Mouse (Mus musculus) kidney, adult 10 weeks (tissue): ENCODE data around the gene Sap25. TPM values are rescaled to one million over a fixed set of nuclear protein-coding genes. Genes with fewer than 3 reads are reported as not detected.

Experiments used
- polyA plus RNA-seq: library from polyadenylated mRNA; stranded (reverse); fragments of 350-450 nt; fragmentation: Illumina TruSeq; extraction: RNeasy Lipid Tissue Mini Kit (QIAGEN cat#74804); gene quantifications from one replicate; pipeline ENCODE4 v1.2.3, GENCODE M21; 2014; ENCODE audit warnings: low read depth, low replicate concordance

Gene Sap25
- not detected for polyA plus RNA-seq

DNA sequence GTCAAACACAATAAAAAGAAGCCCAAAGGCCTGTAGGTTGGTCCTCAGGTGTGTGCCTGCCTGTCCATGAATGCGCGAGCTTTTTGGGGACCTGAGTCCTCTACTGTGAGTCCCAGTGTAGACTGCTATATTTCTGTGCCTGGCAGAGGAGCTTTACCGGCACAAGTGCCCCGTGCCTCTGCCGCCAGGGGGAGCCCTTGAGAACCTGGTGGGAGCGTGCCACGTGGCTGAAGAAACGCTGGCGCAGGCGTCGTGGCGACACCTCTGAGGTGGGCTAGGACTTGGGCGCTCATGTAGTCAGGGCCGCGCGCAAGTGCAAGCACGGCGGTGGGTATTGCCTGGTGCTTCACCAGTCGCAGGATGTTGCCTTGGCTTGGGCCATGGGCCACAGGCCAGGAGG is at the start of gene Sap25:
TSS of gene Sap25 (plus strand) at position 281 of the 400 bp plus-strand sequence.

GRCm38 (mm10) chr5:137600619-137601364 is 40.3 kb upstream of the Sap25 start, which contains the start of gene Mospd3:
TSS of gene Mospd3 (minus strand) at chr5:137601058.

GRCm38 (mm10) chr5:137613550-137613949 is 27.6 kb upstream of the Sap25 start, which contains the start of gene Pcolce:
TSS of gene Pcolce (minus strand) at chr5:137613784.

DNA sequence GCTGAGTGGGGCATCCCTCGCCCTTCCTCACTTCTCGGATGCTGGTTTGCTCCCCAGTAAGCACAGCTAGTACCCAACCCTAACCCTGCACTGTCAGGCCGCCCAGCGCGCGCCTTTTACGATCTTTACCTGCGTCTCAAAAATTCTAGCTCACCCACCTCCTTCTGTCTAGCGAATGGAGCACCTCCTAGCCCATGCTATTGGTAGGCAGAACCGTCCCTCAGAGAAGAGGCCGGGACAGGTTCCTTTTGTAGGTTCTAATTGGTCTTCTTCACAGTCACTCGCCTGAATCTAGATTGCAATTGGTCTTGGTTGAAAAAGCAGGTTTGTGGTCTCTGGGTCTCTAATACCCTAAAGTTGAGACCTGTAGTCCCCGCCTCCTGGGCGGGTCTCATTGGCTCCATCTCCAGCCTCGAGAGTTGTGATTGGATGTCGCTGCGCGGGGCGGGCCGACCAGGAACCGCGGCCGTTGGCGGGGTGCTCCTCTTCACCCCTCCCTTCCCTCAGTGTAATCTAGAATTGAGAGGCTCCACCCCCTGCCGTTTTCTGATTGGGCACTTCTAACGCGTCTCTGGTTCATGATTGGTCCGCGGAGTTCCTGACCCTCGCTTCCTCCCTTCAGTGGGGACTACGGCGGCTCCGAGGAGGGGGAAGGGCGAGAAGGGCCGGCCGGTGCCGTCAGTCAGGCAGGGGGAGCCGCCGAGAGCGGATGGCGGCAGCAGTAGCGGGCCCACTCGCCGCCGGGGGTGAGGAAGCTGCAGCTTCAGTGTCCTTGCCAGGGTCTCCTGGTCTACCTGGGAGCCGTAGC is 12.4 kb upstream of the Sap25 start, which contains the start of the genes Fbxo24, Lrch4 and Gm20605:
TSS of gene Fbxo24 (minus strand) at position 505 of the 808 bp plus-strand sequence.
TSS of gene Lrch4 (plus strand) at position 624 of the 808 bp plus-strand sequence.
TSS of gene Gm20605 (plus strand) at position 678 of the 808 bp plus-strand sequence.

GRCm38 (mm10) chr5:137645652-137646091 is 4.5 kb downstream of the Sap25 start, which contains the start of gene Irs3:
TSS of gene Irs3 (minus strand) at chr5:137645714.

DNA sequence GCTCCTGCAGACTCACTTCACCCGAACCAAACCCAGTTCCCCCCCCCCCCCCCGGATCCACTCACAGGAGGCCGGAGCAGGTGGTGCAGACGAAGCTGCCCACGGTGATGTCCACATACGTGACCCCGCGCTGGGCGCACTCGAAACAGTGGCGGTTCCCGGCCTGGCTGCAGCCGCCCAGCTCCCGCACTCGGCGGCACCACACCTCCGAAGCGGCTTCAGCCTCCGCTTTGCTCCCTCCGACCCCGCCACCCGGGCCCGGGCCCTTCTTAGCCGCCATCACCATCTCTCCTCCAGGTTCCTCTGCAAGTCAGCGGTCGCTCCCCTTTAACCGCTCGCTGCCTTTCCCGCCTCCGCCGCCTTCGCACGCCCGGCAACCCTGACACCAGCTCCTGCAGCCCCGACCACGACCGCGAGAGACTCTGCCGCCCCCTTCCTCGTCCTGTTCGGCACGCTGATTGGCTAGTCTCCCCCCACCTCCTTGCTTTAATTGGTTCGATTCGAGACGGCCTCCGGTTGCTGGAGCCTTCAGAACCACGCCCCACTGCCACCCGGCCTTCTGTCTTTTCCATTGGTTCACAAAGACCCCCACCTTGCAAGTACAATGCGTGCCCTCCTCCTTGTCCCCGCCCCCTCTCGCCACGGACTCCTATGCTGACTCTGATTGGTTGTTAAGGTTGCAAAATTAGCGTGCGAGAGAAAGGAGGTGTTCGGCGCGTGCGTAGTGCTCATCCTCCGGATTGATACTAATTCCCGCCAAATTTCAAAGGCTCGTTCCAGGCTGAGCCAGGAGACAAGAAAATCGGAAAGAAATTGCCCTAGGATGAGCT is 43.4 kb downstream of the Sap25 start, which contains the start of gene Agfg2:
TSS of gene Agfg2 (minus strand) at position 433 of the 830 bp plus-strand sequence.

Other genes with a start within 250 kb of the Sap25 start
- not detected for gene Zan, start 164.3 kb upstream of the Sap25 start, polyA plus RNA-seq
- not detected for gene Pop7, start 138.8 kb upstream of the Sap25 start, polyA plus RNA-seq
- 1.5 TPM for gene Gigyf1, start 122.8 kb upstream of the Sap25 start, polyA plus RNA-seq
- gene Epo, start 108.1 kb upstream of the Sap25 start, polyA plus RNA-seq, result not detected
- gene Gnb2, start 107.8 kb upstream of the Sap25 start, polyA plus RNA-seq, result 1.4 TPM
- not detected for gene Actl6b, start 87.8 kb upstream of the Sap25 start, polyA plus RNA-seq
- not detected for gene Tfr2, start 71.5 kb upstream of the Sap25 start, polyA plus RNA-seq
- gene Mospd3, start 40.3 kb upstream of the Sap25 start, polyA plus RNA-seq, result not detected
- 7.1 TPM for gene Pcolce, start 27.6 kb upstream of the Sap25 start, polyA plus RNA-seq
- not detected for gene Fbxo24, start 12.3 kb upstream of the Sap25 start, polyA plus RNA-seq
- 0.85 TPM for gene Lrch4, start 12.2 kb upstream of the Sap25 start, polyA plus RNA-seq
- not detected for gene Gm20605, start 12.2 kb upstream of the Sap25 start, polyA plus RNA-seq
- gene Irs3, start 4.4 kb downstream of the Sap25 start, polyA plus RNA-seq, result not detected
- gene Agfg2, start 43.4 kb downstream of the Sap25 start, polyA plus RNA-seq, result 11.3 TPM
- gene Nyap1, start 100.3 kb downstream of the Sap25 start, polyA plus RNA-seq, result 0.16 TPM
- 0.36 TPM for gene Tsc22d4, start 104.4 kb downstream of the Sap25 start, polyA plus RNA-seq
- gene Ppp1r35, start 137.5 kb downstream of the Sap25 start, polyA plus RNA-seq, result not detected
- 8.0 TPM for gene Mepce, start 146.3 kb downstream of the Sap25 start, polyA plus RNA-seq
- gene Zcwpw1, start 146.5 kb downstream of the Sap25 start, polyA plus RNA-seq, result 5.1 TPM
- not detected for gene Pilra, start 194.9 kb downstream of the Sap25 start, polyA plus RNA-seq
- 0.65 TPM for gene Pilrb1, start 216.8 kb downstream of the Sap25 start, polyA plus RNA-seq
- not detected for gene Pilrb2, start 230.5 kb downstream of the Sap25 start, polyA plus RNA-seq